Mouse (Mus musculus) lung, adult 2 months (tissue): ENCODE measurements at regions not wholly inside any gene's neighbourhood (a gene's known extent, or its start where the extent isn't known, plus 50 kb on each side); places are given as distances from the start of the nearest gene placed in this dataset.

Experiments used
- CTCF ChIP-seq: fragments of 200-500 bp; IDR thresholded peaks from 2 replicates; pipeline ENCODE4 v1.5.1; 2011; ENCODE audit warnings: mild to moderate bottlenecking, low read length, control low read depth; ENCODE audit not compliant: insufficient read depth
- POLR2A ChIP-seq: fragments of 200-500 bp; IDR thresholded peaks from 2 replicates; pipeline ENCODE4 v1.6.1; 2011; ENCODE audit warnings: low read depth, mild to moderate bottlenecking, control low read depth, low read length, borderline replicate concordance; ENCODE audit errors: extremely low read depth

DNA sequence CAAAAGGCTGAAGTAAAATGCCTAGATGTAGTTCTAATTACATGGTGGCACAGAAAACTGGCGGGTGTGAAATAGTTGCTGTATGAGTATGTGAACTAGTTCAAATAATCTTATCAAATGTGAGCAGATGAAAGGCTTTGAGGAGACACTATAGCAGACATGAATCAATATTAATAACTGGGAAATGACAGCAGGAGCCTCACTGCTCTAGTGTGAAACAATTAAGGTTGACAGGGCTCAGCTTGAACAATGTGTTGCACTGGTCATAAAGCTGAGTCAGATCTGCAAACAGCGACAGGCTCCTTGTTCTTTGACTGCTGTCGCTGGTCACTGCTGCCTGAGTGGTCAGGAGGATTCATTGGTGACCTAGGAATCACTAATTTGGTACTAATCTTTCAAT is 1185.4 kb upstream of the Cited2 start:
- TF ChIP-seq CTCF, result no peak
- TF ChIP-seq POLR2A, result no peak
